Mouse (Mus musculus) cortical plate, adult 2 months (tissue): Measurements from ENCODE around the gene Cntnap2. TPM values are rescaled to one million over a fixed set of nuclear protein-coding genes. Genes with fewer than 3 reads are reported as not detected.

ENCODE experiments used
- H3K27ac ChIP-seq: fragments of 200-500 bp; 2 replicates; pipeline ENCODE4 v1.5.1; 2012; ENCODE audit warnings: low read length, control low read depth, inconsistent platforms; ENCODE audit not compliant: insufficient read depth
- H3K4me1 ChIP-seq: fragments of 200-500 bp; 2 replicates; pipeline ENCODE4 v1.6.1; 2011; ENCODE audit warnings: low read length; ENCODE audit not compliant: control insufficient read depth, insufficient read depth
- H3K4me3 ChIP-seq: fragments of 200-500 bp; 2 replicates; pipeline ENCODE4 v1.5.1; 2011; ENCODE audit warnings: mild to moderate bottlenecking, low read length, control low read depth; ENCODE audit not compliant: insufficient read depth
- CTCF ChIP-seq: fragments of 200-500 bp; IDR thresholded peaks from 2 replicates; pipeline ENCODE4 v1.5.1; 2011; ENCODE audit warnings: mild to moderate bottlenecking, control low read depth, low read length; ENCODE audit not compliant: insufficient read depth; ENCODE audit errors: extremely low read depth
- POLR2A ChIP-seq: fragments of 200-500 bp; IDR thresholded peaks from 2 replicates; pipeline ENCODE4 v1.6.1; 2011; ENCODE audit warnings: mild to moderate bottlenecking, low read length, control low read depth; ENCODE audit not compliant: insufficient read depth; ENCODE audit errors: extremely low read depth
- polyA plus RNA-seq: library from polyadenylated mRNA; depleted of rRNA; stranded (reverse); fragments of >200 nt; gene quantifications from 2 replicates; pipeline ENCODE4 v1.2.3, GENCODE M21; 2012

Gene Cntnap2
- polyA plus RNA-seq, 1 experiment, result 26.5 TPM

GRCm38 (mm10) chr6:45214330-45214729, 155.2 kb downstream of the Cntnap2 start:
- Histone ChIP-seq H3K27ac (no peak overlapping the region), H3K4me1 (no peaks in the 10 kb centered on the region), H3K4me3 (no peak overlapping the region)
- TF ChIP-seq CTCF (no peak), POLR2A (no peak)

GRCm38 (mm10) chr6:45229002-45229401, 169.8 kb downstream of the Cntnap2 start:
- TF ChIP-seq CTCF (no peak), POLR2A (no peak)
- no peak overlapping the region for H3K27ac ChIP-seq
- no peak overlapping the region for H3K4me3 ChIP-seq
- H3K4me1 ChIP-seq, result no peaks in the 10 kb centered on the region

- no peaks in the 10 kb centered on the region for H3K4me1 ChIP-seq
- H3K27ac ChIP-seq, result no peak overlapping the region
- H3K4me3 ChIP-seq, result no peak overlapping the region
- no peak for TF ChIP-seq CTCF
Measured at GRCm38 (mm10) chr6:45232571-45232970, 173.4 kb downstream of the Cntnap2 start.

- TF ChIP-seq CTCF, result no peak
- no peak for TF ChIP-seq POLR2A
- H3K4me3 ChIP-seq, result no peak overlapping the region
- no peaks in the 10 kb centered on the region for H3K4me1 ChIP-seq
- H3K27ac ChIP-seq, result no peak overlapping the region
Measured at GRCm38 (mm10) chr6:45236531-45236930, 177.4 kb downstream of the Cntnap2 start.

- Histone ChIP-seq H3K4me1 (no peaks in the 10 kb centered on the region), H3K27ac (no peak overlapping the region), H3K4me3 (no peak overlapping the region)
- TF ChIP-seq POLR2A (no peak), CTCF (no peak)
Measured at GRCm38 (mm10) chr6:45238117-45238516, 179.0 kb downstream of the Cntnap2 start.

- H3K4me1 ChIP-seq, result no peaks in the 10 kb centered on the region
- H3K27ac ChIP-seq, result no peak overlapping the region
- TF ChIP-seq POLR2A (no peak), CTCF (no peak)
- no peak overlapping the region for H3K4me3 ChIP-seq
Measured at GRCm38 (mm10) chr6:45241218-45241617, 182.1 kb downstream of the Cntnap2 start.

- no peak overlapping the region for H3K4me3 ChIP-seq
Measured at GRCm38 (mm10) chr6:45244680-45245079, 185.5 kb downstream of the Cntnap2 start.

GRCm38 (mm10) chr6:45258047-45258446, 198.9 kb downstream of the Cntnap2 start:
- Histone ChIP-seq H3K27ac (no peak overlapping the region), H3K4me3 (no peak overlapping the region), H3K4me1 (no peaks in the 10 kb centered on the region)
- TF ChIP-seq CTCF (no peak), POLR2A (no peak)

More at GRCm38 (mm10) chr6:45244680-45245079, 185.5 kb downstream of the Cntnap2 start:
- Histone ChIP-seq H3K4me1 (no peaks in the 10 kb centered on the region), H3K27ac (no peak overlapping the region)
- TF ChIP-seq POLR2A (no peak), CTCF (no peak)

GRCm38 (mm10) chr6:45271537-45271936, 212.4 kb downstream of the Cntnap2 start:
- H3K4me3 ChIP-seq, result no peak overlapping the region
- H3K27ac ChIP-seq, result no peak overlapping the region
- H3K4me1 ChIP-seq, result no peaks in the 10 kb centered on the region
- TF ChIP-seq CTCF (no peak), POLR2A (no peak)

- Histone ChIP-seq H3K4me3 (no peak overlapping the region), H3K4me1 (no peaks in the 10 kb centered on the region), H3K27ac (no peak overlapping the region)
- TF ChIP-seq POLR2A (no peak), CTCF (no peak)
Measured at GRCm38 (mm10) chr6:45273259-45273775, 214.2 kb downstream of the Cntnap2 start.
